Mouse (Mus musculus): ENCODE data around the gene Kif16b. TPM values are rescaled to one million over a fixed set of nuclear protein-coding genes. Genes with fewer than 3 reads are reported as not detected.

Kif16b gene
- total and polyA plus RNA-seq, 3 experiments, result 3.9 to 17.6 (median 17.2) TPM

DNA sequence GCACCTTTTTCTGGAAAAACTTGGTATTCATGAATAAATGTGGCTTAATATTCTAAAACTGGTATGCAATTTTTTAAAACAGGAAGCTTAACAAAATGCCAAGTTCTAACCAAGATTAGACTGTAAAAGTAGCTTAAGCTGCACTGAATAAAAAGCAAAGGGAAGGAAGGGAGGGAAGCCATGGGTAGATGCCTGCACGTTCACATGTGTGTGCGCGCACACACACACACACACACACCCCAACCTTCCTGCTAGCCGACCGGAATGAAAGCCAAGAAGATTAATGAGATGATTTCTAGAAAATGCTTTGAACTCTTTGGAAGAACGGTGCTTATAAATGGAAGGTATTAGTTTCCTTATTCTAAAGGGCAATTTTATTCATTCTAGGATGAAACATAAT is 104.0 kb downstream of the Kif16b start:
- H3K27me3 ChIP-seq (ENCODE audit: insufficient read depth, low read length), result no peaks in the 10 kb centered on the region
- TF ChIP-seq TAL1 (conservative IDR thresholded peaks at IDR 0.05; ENCODE audit: low read depth, low read length) (no peak), POLR2AphosphoS5 (IDR thresholded peaks at IDR 0.05; ENCODE audit: insufficient replicate concordance, low read depth, low read length) (no peak), CTCF (IDR thresholded peaks at IDR 0.05; ENCODE audit: low read depth, low read length) (no peak), GATA2 (IDR thresholded peaks at IDR 0.05; ENCODE audit: borderline replicate concordance, low read depth, low read length) (no peak), GATA1 (IDR thresholded peaks at IDR 0.05; ENCODE audit: borderline replicate concordance, low read length) (no peak)
- ATAC-seq (ENCODE audit: extremely low read depth, insufficient number of reproducible peaks, low FRiP score, poor library complexity, severe bottlenecking) (no peak), DNase-seq (ENCODE audit: low spot score) (no peak)
- no peak overlapping the region for H3K4me3 ChIP-seq (ENCODE audit: low read depth, low read length)
- H3K36me3 ChIP-seq (replicated peaks), result no peaks in the 10 kb centered on the region
- H3K9me3 ChIP-seq (replicated peaks), result no peaks in the 10 kb centered on the region
- no peaks in the 10 kb centered on the region for H3K4me1 ChIP-seq (ENCODE audit: insufficient read depth, low read depth, low read length)

DNA sequence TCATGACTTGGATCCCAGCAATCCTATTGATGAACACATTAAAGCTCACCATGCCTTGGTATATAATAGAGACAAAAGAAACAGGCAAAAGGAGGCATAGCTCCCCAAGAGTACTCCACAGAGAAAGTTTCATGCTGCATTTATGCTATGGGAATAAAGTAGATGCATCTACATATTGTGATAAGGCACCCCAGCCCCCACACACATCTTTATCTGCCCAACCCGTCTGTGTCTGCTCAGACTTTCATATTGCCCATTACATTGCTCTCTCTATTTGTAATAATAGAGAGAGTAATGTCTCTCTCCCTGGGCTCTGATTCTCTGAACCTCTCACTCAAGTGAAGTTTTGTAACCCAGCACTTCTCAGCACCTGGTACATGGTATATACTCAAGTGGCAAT is 126.0 kb downstream of the Kif16b start:
- no peak for TF ChIP-seq GATA1 (IDR thresholded peaks at IDR 0.05; ENCODE audit: borderline replicate concordance, low read length)
- no peak for TF ChIP-seq TAL1 (conservative IDR thresholded peaks at IDR 0.05; ENCODE audit: low read depth, low read length)
- no peak for TF ChIP-seq CTCF (IDR thresholded peaks at IDR 0.05; ENCODE audit: low read depth, low read length)
- TF ChIP-seq GATA2 (IDR thresholded peaks at IDR 0.05; ENCODE audit: borderline replicate concordance, low read depth, low read length), result no peak
- TF ChIP-seq POLR2AphosphoS5 (IDR thresholded peaks at IDR 0.05; ENCODE audit: insufficient replicate concordance, low read depth, low read length), result no peak
- DNase-seq (ENCODE audit: low spot score), result no peak
- Histone ChIP-seq H3K4me3 (ENCODE audit: low read depth, low read length) (no peak overlapping the region), H3K27me3 (ENCODE audit: insufficient read depth, low read length) (no peaks in the 10 kb centered on the region), H3K9me3 (replicated peaks) (no peaks in the 10 kb centered on the region), H3K4me1 (ENCODE audit: insufficient read depth, low read depth, low read length) (no peaks in the 10 kb centered on the region), H3K36me3 (replicated peaks) (no peaks in the 10 kb centered on the region)
- no peak for ATAC-seq (ENCODE audit: extremely low read depth, insufficient number of reproducible peaks, low FRiP score, poor library complexity, severe bottlenecking)

DNA sequence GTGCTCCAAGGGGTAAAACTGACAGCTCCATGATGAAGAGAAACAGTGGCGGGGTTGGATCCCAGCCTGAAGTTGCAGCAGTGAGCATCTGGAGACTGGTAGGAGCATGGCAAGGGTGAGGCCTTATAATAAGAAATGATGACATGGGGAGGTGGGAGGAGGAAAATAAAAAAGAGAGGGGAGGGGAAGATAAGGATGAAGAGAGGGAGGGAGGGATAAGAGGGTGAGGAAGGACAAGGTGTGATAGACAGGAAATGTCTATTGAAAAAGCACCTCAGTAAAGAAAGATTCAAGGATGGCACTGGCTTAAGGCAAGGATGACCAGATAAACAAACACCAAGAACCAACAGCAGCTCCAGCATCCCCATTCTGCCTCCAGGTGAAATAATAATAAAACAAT is 126.6 kb downstream of the Kif16b start:
- no peaks in the 10 kb centered on the region for H3K9me3 ChIP-seq (replicated peaks)
- no peaks in the 10 kb centered on the region for H3K27me3 ChIP-seq (ENCODE audit: insufficient read depth, low read length)
- TF ChIP-seq TAL1 (conservative IDR thresholded peaks at IDR 0.05; ENCODE audit: low read depth, low read length) (no peak), GATA2 (IDR thresholded peaks at IDR 0.05; ENCODE audit: borderline replicate concordance, low read depth, low read length) (no peak), POLR2AphosphoS5 (IDR thresholded peaks at IDR 0.05; ENCODE audit: insufficient replicate concordance, low read depth, low read length) (no peak), CTCF (IDR thresholded peaks at IDR 0.05; ENCODE audit: low read depth, low read length) (no peak), GATA1 (IDR thresholded peaks at IDR 0.05; ENCODE audit: borderline replicate concordance, low read length) (no peak)
- no peak for DNase-seq (ENCODE audit: low spot score)
- H3K36me3 ChIP-seq (replicated peaks), result no peaks in the 10 kb centered on the region
- ATAC-seq (ENCODE audit: extremely low read depth, insufficient number of reproducible peaks, low FRiP score, poor library complexity, severe bottlenecking), result no peak
- H3K4me1 ChIP-seq (ENCODE audit: insufficient read depth, low read depth, low read length), result no peaks in the 10 kb centered on the region
- H3K4me3 ChIP-seq (ENCODE audit: low read depth, low read length), result no peak overlapping the region

DNA sequence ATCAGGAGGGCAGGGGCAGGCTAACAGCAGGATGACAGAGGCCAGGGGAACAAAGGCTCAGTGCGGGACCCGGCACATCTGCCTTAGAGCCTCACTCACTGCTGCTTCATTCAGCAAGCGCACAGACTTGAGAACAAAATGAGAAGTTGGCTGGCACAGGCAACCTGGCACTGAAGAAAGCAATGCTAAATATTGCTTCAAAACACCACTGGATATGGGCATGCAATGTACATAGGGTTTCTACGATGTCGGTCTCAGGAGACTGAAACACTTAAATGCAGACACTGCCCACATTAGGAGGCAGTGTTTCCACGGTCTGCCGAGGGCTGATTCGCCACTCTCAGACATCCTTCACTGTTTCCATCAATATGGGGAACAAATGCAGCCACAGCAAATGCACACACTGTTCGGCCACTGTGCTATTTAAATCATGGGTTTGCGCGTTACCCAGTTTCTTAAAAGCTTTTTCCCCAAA is 131.6 kb downstream of the Kif16b start:
- ATAC-seq (ENCODE audit: extremely low read depth, insufficient number of reproducible peaks, low FRiP score, poor library complexity, severe bottlenecking) (no peak), DNase-seq (ENCODE audit: low spot score) (no peak)
- Histone ChIP-seq H3K27me3 (ENCODE audit: insufficient read depth, low read length) (no peaks in the 10 kb centered on the region), H3K9me3 (replicated peaks) (no peaks in the 10 kb centered on the region), H3K36me3 (replicated peaks) (no peaks in the 10 kb centered on the region), H3K4me3 (ENCODE audit: low read depth, low read length) (no peak overlapping the region), H3K4me1 (ENCODE audit: insufficient read depth, low read depth, low read length) (no peaks in the 10 kb centered on the region)
- no peak for TF ChIP-seq GATA1 (IDR thresholded peaks at IDR 0.05; ENCODE audit: borderline replicate concordance, low read length)
- no peak for TF ChIP-seq TAL1 (conservative IDR thresholded peaks at IDR 0.05; ENCODE audit: low read depth, low read length)

DNA sequence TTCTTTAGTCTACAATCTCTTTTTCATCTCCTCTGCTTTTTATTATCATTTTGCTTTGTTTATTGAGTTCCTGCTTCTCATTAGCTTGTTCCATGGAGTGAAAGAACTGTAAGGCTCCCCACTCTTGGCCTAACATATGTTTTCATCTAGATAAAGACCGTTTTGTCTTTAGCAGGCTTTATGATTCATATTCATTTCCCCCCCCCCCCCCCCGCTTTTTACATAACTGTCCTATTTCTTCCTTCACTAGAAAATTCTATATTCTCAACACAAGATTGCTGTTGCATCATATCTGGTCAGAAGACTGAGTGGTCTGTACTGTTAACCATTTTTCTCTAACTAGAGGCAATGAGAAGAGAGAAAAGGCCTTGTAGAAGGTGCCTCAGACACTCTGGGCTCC is 137.1 kb downstream of the Kif16b start:
- Histone ChIP-seq H3K36me3 (replicated peaks) (no peaks in the 10 kb centered on the region), H3K4me1 (ENCODE audit: insufficient read depth, low read depth, low read length) (no peaks in the 10 kb centered on the region), H3K9me3 (replicated peaks) (no peaks in the 10 kb centered on the region), H3K4me3 (ENCODE audit: low read depth, low read length) (no peak overlapping the region), H3K27me3 (ENCODE audit: insufficient read depth, low read length) (no peaks in the 10 kb centered on the region)
- ATAC-seq (ENCODE audit: extremely low read depth, insufficient number of reproducible peaks, low FRiP score, poor library complexity, severe bottlenecking) (peak; percentile 36; the same call in 1 of the 2 replicates), DNase-seq (ENCODE audit: low spot score) (no peak)
- TF ChIP-seq GATA2 (IDR thresholded peaks at IDR 0.05; ENCODE audit: borderline replicate concordance, low read depth, low read length) (no peak), GATA1 (IDR thresholded peaks at IDR 0.05; ENCODE audit: borderline replicate concordance, low read length) (no peak), TAL1 (conservative IDR thresholded peaks at IDR 0.05; ENCODE audit: low read depth, low read length) (no peak), POLR2AphosphoS5 (IDR thresholded peaks at IDR 0.05; ENCODE audit: insufficient replicate concordance, low read depth, low read length) (no peak), CTCF (IDR thresholded peaks at IDR 0.05; ENCODE audit: low read depth, low read length) (no peak)

DNA sequence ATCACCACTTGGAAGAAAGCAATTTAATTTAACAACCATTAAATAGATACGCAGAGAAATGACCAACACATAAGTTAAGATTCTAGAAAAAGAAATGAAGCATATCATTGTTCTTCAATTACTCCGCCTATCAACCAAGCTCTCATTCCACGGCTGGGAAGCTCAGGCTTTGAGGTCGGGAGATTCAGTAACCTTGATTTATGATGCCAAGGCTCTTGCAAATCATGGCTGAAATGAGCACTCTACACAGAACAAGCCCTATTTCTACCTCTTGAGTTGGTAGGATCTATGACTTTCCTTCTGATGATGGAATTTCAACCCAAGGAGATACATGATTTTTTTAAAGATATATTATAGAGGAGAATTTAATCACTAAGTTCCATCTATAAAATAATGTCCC is 140.5 kb downstream of the Kif16b start:
- Histone ChIP-seq H3K9me3 (replicated peaks) (no peaks in the 10 kb centered on the region), H3K36me3 (replicated peaks) (peaks cover 10% of the 10 kb centered on the region), H3K4me3 (ENCODE audit: low read depth, low read length) (no peak overlapping the region), H3K4me1 (ENCODE audit: insufficient read depth, low read depth, low read length) (no peaks in the 10 kb centered on the region), H3K27me3 (ENCODE audit: insufficient read depth, low read length) (no peaks in the 10 kb centered on the region)
- TF ChIP-seq GATA1 (IDR thresholded peaks at IDR 0.05; ENCODE audit: borderline replicate concordance, low read length) (no peak), POLR2AphosphoS5 (IDR thresholded peaks at IDR 0.05; ENCODE audit: insufficient replicate concordance, low read depth, low read length) (no peak), TAL1 (conservative IDR thresholded peaks at IDR 0.05; ENCODE audit: low read depth, low read length) (no peak), CTCF (IDR thresholded peaks at IDR 0.05; ENCODE audit: low read depth, low read length) (no peak)
- ATAC-seq (ENCODE audit: extremely low read depth, insufficient number of reproducible peaks, low FRiP score, poor library complexity, severe bottlenecking) (no peak), DNase-seq (ENCODE audit: low spot score) (no peak)

DNA sequence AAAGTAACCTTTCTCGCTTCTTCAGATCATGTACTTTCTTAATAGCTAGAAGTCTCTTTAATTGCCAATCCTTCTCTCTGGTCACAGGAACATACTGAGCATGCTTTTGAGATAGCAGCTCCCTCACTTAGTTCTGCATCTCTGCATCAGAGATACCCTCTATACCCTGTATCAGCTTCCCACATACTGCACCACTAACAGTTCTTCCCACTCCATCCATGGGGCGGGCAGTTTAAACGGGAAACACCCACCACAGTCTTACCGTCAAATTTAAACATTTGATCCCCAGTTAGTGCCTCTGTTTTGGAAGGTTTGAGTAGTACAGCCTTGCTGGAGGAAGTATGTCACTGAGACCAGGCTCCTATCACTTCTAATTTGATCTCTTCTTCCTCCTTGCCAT is 142.1 kb downstream of the Kif16b start:
- ATAC-seq (ENCODE audit: extremely low read depth, insufficient number of reproducible peaks, low FRiP score, poor library complexity, severe bottlenecking) (no peak), DNase-seq (ENCODE audit: low spot score) (no peak)
- Histone ChIP-seq H3K27me3 (ENCODE audit: insufficient read depth, low read length) (no peaks in the 10 kb centered on the region), H3K36me3 (replicated peaks) (peaks cover 13% of the 10 kb centered on the region), H3K4me3 (ENCODE audit: low read depth, low read length) (no peak overlapping the region), H3K4me1 (ENCODE audit: insufficient read depth, low read depth, low read length) (no peaks in the 10 kb centered on the region), H3K9me3 (replicated peaks) (no peaks in the 10 kb centered on the region)
- no peak for TF ChIP-seq GATA1 (IDR thresholded peaks at IDR 0.05; ENCODE audit: borderline replicate concordance, low read length)

Data from G1E (cell line).